Mouse (Mus musculus) forebrain, embryonic 11.5 days (tissue): ENCODE data around the gene Eif4a3. TPM values are rescaled to one million over a fixed set of nuclear protein-coding genes. Genes with fewer than 3 reads are reported as not detected.
"Not testable (repeated sequence)": the region's sequence is repeated elsewhere in the genome, so short reads cannot be mapped to it uniquely, and the experiment has no call there.

Experiments
- ATAC-seq: fragments of 200-750 bp; cut with Nextera tagmentation; replicated peaks from 2 replicates; pipeline ENCODE4 v1.8.0; 2017; ENCODE audit warnings: moderate TSS enrichment; ENCODE audit not compliant: low FRiP score
- DNase-seq: peaks from one replicate; pipeline ENCODE4 v3.0.0-alpha.2; 2017; ENCODE audit warnings: low spot score
- H3K27ac ChIP-seq: fragments of 300-500 bp; sonication (generic); 2 replicates; pipeline ENCODE4 v1.5.1; 2014; ENCODE audit warnings: low read depth, low read length
- H3K27me3 ChIP-seq: fragments of 300-500 bp; sonication (generic); 2 replicates; pipeline ENCODE4 v1.6.1; 2014; ENCODE audit warnings: mild to moderate bottlenecking, low read length, mixed read lengths; ENCODE audit not compliant: control insufficient read depth, insufficient read depth
- H3K36me3 ChIP-seq: fragments of 300-500 bp; sonication (generic); 2 replicates; pipeline ENCODE4 v1.6.1; 2014; ENCODE audit warnings: mild to moderate bottlenecking, low read length, moderate library complexity, mixed read lengths; ENCODE audit not compliant: control insufficient read depth, insufficient read depth
- H3K4me1 ChIP-seq: fragments of 300-500 bp; sonication (generic); replicated peaks from 2 replicates; pipeline ENCODE4 v1.6.1; 2014; ENCODE audit warnings: low read length, mixed read lengths; ENCODE audit not compliant: control insufficient read depth, insufficient read depth
- H3K4me2 ChIP-seq: fragments of 300-500 bp; sonication (generic); 2 replicates; pipeline ENCODE4 v1.6.1; 2014; ENCODE audit warnings: low read depth, mild to moderate bottlenecking, low read length, moderate library complexity, mixed read lengths; ENCODE audit not compliant: severe bottlenecking
- H3K4me3 ChIP-seq: fragments of 300-500 bp; sonication (generic); 2 replicates; pipeline ENCODE4 v1.5.1; 2014; ENCODE audit warnings: low read depth, low read length
- H3K9ac ChIP-seq: fragments of 300-500 bp; sonication (generic); 2 replicates; pipeline ENCODE4 v1.6.1; 2014; ENCODE audit warnings: low read length
- H3K9me3 ChIP-seq: fragments of 300-500 bp; sonication (generic); 2 replicates; pipeline ENCODE4 v1.6.1; 2016; ENCODE audit warnings: low read length, mixed read lengths; ENCODE audit not compliant: control insufficient read depth
- WGBS: fragments of 180-500 bp; shearing (Covaris S2); extraction: QIAGEN DNeasy Blood & Tissue Kit; methylation state at CpG from one replicate; pipeline ENCODE4 v1.1.7; 2014; 5-methylcytosine and 5-hydroxymethylcytosine counted together
- polyA plus RNA-seq: library from polyadenylated mRNA; unstranded; fragments of >200 nt; fragmentation: Nextera tagmentation; extraction: Ambion mirVana; gene quantifications from 2 replicates; pipeline ENCODE4 v1.2.1, GENCODE M21; 2014

Eif4a3 gene
- polyA plus RNA-seq, 1 experiment from 2014 or later: 409 TPM

DNA sequence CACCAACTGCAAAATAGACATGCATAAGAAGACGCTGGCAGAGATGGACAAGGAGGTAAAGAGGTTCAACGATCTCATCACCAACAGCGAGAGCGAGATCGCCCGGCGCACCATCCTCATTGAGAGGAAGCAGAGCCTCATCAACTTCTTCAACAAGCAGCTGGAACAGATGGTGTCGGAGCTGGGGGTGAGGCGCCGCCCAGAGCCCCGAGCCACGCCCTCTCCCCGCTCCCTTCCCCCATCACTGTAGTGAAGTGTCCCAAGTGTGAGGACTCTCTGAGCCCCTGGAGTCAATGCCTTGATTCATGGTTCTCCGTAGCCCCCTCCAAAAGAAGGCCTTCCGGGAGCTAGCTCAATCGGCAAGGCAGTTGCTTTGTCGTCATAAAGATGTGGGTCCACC, 48.9 kb downstream of the Eif4a3 start:
- H3K9ac ChIP-seq: no peak overlapping the region; the same call in 1 of the 2 replicates
- H3K27me3 ChIP-seq: no peaks in the 10 kb centered on the region
- H3K9me3 ChIP-seq: no peaks in the 10 kb centered on the region
- DNase-seq (no peak), ATAC-seq (no peak)
- no peak overlapping the region for H3K4me3 ChIP-seq
- H3K36me3 ChIP-seq: no peaks in the 10 kb centered on the region
- H3K4me1 ChIP-seq: peaks cover 7% of the 10 kb centered on the region; the same call in 1 of the 2 replicates
- no peak overlapping the region for H3K4me2 ChIP-seq
- H3K27ac ChIP-seq: no peak overlapping the region
- WGBS: 76% methylated on average over 17 of the region's 17 CpGs

DNA sequence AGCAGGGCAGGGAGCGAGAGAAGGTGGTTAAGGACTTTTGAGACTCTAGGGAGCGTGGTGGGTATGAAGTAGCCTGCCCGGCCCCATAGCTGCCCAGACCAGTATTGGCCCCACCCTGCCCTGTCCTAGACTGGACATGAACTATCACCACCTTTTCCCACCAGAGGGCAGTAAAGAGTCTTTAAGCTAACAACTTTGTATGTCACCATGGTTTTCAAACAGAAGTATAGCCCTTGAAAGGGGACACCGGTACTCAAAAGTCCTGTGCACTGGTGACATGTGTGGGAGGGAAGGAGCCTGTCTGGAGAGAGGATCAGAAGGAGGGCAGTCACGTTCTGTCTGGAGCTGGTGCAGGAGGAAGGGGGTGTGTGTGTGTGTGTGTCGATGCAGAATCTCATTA, 50.9 kb downstream of the Eif4a3 start:
- 34% methylated on average over 6 of the region's 6 CpGs for WGBS
- H3K27me3 ChIP-seq: no peaks in the 10 kb centered on the region
- H3K9ac ChIP-seq: no peak overlapping the region
- ATAC-seq (peak; percentile 38; the same call in 1 of the 2 replicates), DNase-seq (peak; percentile 66)
- H3K4me2 ChIP-seq: no peak overlapping the region
- no peak overlapping the region for H3K27ac ChIP-seq
- H3K36me3 ChIP-seq: no peaks in the 10 kb centered on the region; the same call in 1 of the 2 replicates
- no peak overlapping the region for H3K4me3 ChIP-seq
- H3K9me3 ChIP-seq: no peaks in the 10 kb centered on the region
- peaks cover 7% of the 10 kb centered on the region; the same call in 1 of the 2 replicates for H3K4me1 ChIP-seq

DNA sequence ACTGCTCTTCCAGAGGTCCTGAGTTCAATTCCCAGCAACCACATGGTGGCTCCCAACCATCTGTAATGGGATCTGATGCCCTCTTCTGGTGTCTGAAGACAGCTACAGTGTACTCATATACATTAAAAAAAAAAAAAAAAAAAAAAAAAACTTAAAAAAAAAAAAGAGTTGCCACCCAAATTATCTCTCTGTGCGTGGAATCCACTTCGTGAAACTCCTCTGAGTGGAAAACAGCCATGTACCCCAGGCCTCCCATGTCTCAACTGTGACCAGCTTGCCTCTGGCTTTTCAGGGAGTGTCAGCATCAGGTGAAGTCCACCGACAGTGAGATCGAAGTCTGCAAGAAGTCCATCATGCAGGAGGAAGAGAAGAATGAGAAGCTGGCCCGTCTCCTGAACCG, 54.3 kb downstream of the Eif4a3 start:
- H3K36me3 ChIP-seq, H3K9ac ChIP-seq, H3K4me1 ChIP-seq, H3K27ac ChIP-seq, H3K27me3 ChIP-seq, H3K4me3 ChIP-seq, ATAC-seq, H3K9me3 ChIP-seq, H3K4me2 ChIP-seq: not testable (repeated sequence)
- WGBS: 96% methylated on average over 6 of the region's 6 CpGs
- peak; percentile 41 for DNase-seq

DNA sequence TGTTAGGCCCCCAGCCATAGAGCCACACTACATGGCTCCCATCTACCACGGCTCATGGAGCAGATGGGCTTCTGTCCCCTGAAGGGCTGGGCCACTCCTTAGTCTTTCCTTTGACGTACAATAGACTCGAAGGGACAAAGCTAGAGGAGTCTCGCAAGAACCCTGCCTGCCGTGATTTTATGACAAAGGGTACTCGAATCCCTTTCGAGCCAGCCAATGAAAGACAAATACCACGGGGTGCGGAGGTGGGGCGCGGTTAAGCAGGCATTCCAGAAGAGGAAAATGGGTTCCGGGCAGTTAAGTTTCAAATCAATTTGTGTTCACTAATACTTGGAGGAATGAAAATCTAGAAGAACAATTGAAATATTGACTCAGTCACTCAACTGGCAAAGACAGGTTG, 60.4 kb downstream of the Eif4a3 start:
- H3K27me3 ChIP-seq: no peaks in the 10 kb centered on the region
- peaks cover 2% of the 10 kb centered on the region; the same call in 1 of the 2 replicates for H3K4me1 ChIP-seq
- WGBS: 90% methylated on average over 12 of the region's 12 CpGs
- ATAC-seq: no peak
- H3K4me3 ChIP-seq: no peak overlapping the region
- no peaks in the 10 kb centered on the region; the same call in 1 of the 2 replicates for H3K9me3 ChIP-seq
- no peak overlapping the region for H3K27ac ChIP-seq
- no peaks in the 10 kb centered on the region; the same call in 1 of the 2 replicates for H3K36me3 ChIP-seq
- H3K4me2 ChIP-seq: no peak overlapping the region
- no peak overlapping the region for H3K9ac ChIP-seq
- no peak for DNase-seq

Other genes starting within 250 kb of the Eif4a3 start
- 6.4 and 7.0 TPM in 2 replicates for gene Cbx4, start 213.9 kb downstream of the Eif4a3 start, polyA plus RNA-seq
- gene Tbc1d16, start 71.6 kb downstream of the Eif4a3 start, polyA plus RNA-seq: 20.4 and 20.8 TPM in 2 replicates
- gene Ccdc40, start 71.5 kb downstream of the Eif4a3 start, polyA plus RNA-seq: 19.5 and 22.1 TPM in 2 replicates
- 28.4 and 28.7 TPM in 2 replicates for gene Gaa, start 32.2 kb downstream of the Eif4a3 start, polyA plus RNA-seq
- gene Card14, start 7.7 kb upstream of the Eif4a3 start, polyA plus RNA-seq: 0.15 TPM in 1 of 2 replicates, not detected in the other
- 6.6 and 7.3 TPM in 2 replicates for gene Sgsh, start 55.4 kb upstream of the Eif4a3 start, polyA plus RNA-seq
- gene Slc26a11, start 55.5 kb upstream of the Eif4a3 start, polyA plus RNA-seq: 7.2 and 7.9 TPM in 2 replicates
- gene Rnf213, start 93.0 kb upstream of the Eif4a3 start, polyA plus RNA-seq: 1.8 and 2.1 TPM in 2 replicates
- gene Endov, start 191.3 kb upstream of the Eif4a3 start, polyA plus RNA-seq: 18.4 and 21.0 TPM in 2 replicates
- 3.2 and 3.3 TPM in 2 replicates for gene Nptx1, start 247.7 kb upstream of the Eif4a3 start, polyA plus RNA-seq